ENCODE assay signal across 8 mouse cellular contexts in the genomic region with DNA sequence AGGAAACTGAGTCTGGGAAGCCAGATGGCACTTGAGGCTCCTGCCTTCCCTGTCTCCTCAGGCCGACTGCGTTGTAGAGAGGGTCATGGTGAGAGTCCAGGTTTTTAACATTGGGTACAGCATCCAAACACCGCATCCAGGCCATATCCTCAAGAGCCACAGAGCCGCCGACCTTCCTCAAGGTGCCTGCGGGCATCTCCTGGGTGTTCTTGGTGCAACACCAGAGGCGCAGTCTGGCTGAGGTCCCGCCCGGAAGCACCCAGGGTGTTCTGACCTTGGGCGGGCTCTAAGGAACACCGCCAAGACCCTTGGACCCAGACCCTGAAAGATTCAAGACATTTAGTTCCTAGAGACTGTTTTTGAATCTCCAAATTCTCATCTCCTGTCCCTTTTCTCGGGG. TPM values are rescaled to one million over a fixed set of nuclear protein-coding genes. Genes with fewer than 3 reads are reported as not detected.
A peak's percentile ranks its signal among the peaks of the same experiment; 100 is the strongest.
DNase-seq lines count a peak whose midpoint lies in the region; ATAC-seq and TF ChIP-seq lines count a peak whose summit lies in the region.

No protein-coding gene starts in this region.

- peaks cover 29% of the 10 kb centered on the region; the same call in 1 of the 2 replicates for H3K4me1 ChIP-seq in lung, postnatal 0 days (ENCODE audit: insufficient read depth, low read depth, low read length)
- H3K4me1 ChIP-seq in forebrain, embryonic 14.5 days (ENCODE audit: control insufficient read depth, insufficient read depth, low read length), result peaks cover 31% of the 10 kb centered on the region
- H3K4me1 ChIP-seq in neural tube, embryonic 15.5 days, result peaks cover 53% of the 10 kb centered on the region

- no peak for TF ChIP-seq EP300 in lung, postnatal 0 days (IDR thresholded peaks at IDR 0.05)

- no peak for TF ChIP-seq CTCF in lung, postnatal 0 days (IDR thresholded peaks at IDR 0.05)

- H3K4me3 ChIP-seq in lung, postnatal 0 days (ENCODE audit: low read depth, low read length), result peak overlapping the region; percentile 47; the same call in 1 of the 2 replicates
- peak overlapping the region; percentile 93 for H3K4me3 ChIP-seq in forebrain, embryonic 14.5 days (ENCODE audit: low read depth, low read length)
- H3K4me3 ChIP-seq in neural tube, embryonic 15.5 days (replicated peaks), result peak overlapping the region; percentile 91

- H3K9ac ChIP-seq in lung, postnatal 0 days (replicated peaks; ENCODE audit: low read depth), result no peak overlapping the region
- H3K9ac ChIP-seq in forebrain, embryonic 14.5 days (ENCODE audit: low read length), result peak overlapping the region; percentile 95
- peak overlapping the region; percentile 98 for H3K9ac ChIP-seq in neural tube, embryonic 15.5 days (replicated peaks)

- DNase-seq in lung, postnatal 0 days (ENCODE audit: low spot score), result no peak
- DNase-seq in lung, postnatal 25 days (ENCODE audit: low spot score), result no peak
- DNase-seq in forebrain, embryonic 14.5 days (ENCODE audit: low spot score), result no peak
- DNase-seq in kidney, postnatal 25 days, result peak; percentile 32 to 67
- no peak for DNase-seq in urinary bladder, adult 2 months (ENCODE audit: low spot score)
- no peak for DNase-seq in spleen, postnatal 36 days (ENCODE audit: low spot score in 2 of 2)
- DNase-seq in lung, adult 18-20 months, result no peak

- peak overlapping the region; percentile 84 for H3K4me2 ChIP-seq in lung, postnatal 0 days (replicated peaks; ENCODE audit: low read depth, low read length)
- peak overlapping the region; percentile 95 for H3K4me2 ChIP-seq in forebrain, embryonic 14.5 days (ENCODE audit: low read length)
- H3K4me2 ChIP-seq in neural tube, embryonic 15.5 days, result peak overlapping the region; percentile 87

- H3K27me3 ChIP-seq in lung, postnatal 0 days (replicated peaks; ENCODE audit: insufficient read depth, low read length), result peaks cover 20% of the 10 kb centered on the region; the same call in 1 of the 2 replicates
- no peaks in the 10 kb centered on the region for H3K27me3 ChIP-seq in forebrain, embryonic 14.5 days (replicated peaks; ENCODE audit: control insufficient read depth, insufficient read depth, low read length)
- H3K27me3 ChIP-seq in neural tube, embryonic 15.5 days (replicated peaks), result 0 out of 2 replicates have a peak, but pooled peaks cover 3% of the 10 kb centered on the region

- ATAC-seq in lung, postnatal 0 days, result no peak
- 0 out of 2 replicates have a peak, but pooled peaks have one; percentile 0 for ATAC-seq in forebrain, embryonic 14.5 days
- ATAC-seq in neural tube, embryonic 15.5 days (ENCODE audit: low FRiP score), result peak; percentile 11

- no peak overlapping the region for H3K27ac ChIP-seq in lung, postnatal 0 days (ENCODE audit: low read length)
- peak overlapping the region; percentile 87 for H3K27ac ChIP-seq in forebrain, embryonic 14.5 days (ENCODE audit: low read depth, low read length)
- peak overlapping the region; percentile 93 for H3K27ac ChIP-seq in neural tube, embryonic 15.5 days (replicated peaks)

- no peaks in the 10 kb centered on the region for H3K36me3 ChIP-seq in lung, postnatal 0 days (ENCODE audit: insufficient read depth, low read length)
- peaks cover 29% of the 10 kb centered on the region for H3K36me3 ChIP-seq in forebrain, embryonic 14.5 days (ENCODE audit: control insufficient read depth, insufficient read depth, low read length)
- H3K36me3 ChIP-seq in neural tube, embryonic 15.5 days, result peaks cover 5% of the 10 kb centered on the region

- no peaks in the 10 kb centered on the region for H3K9me3 ChIP-seq in lung, postnatal 0 days (ENCODE audit: low read length)
- H3K9me3 ChIP-seq in forebrain, embryonic 14.5 days (replicated peaks; ENCODE audit: control insufficient read depth, low read length), result no peaks in the 10 kb centered on the region
- no peaks in the 10 kb centered on the region for H3K9me3 ChIP-seq in neural tube, embryonic 15.5 days (replicated peaks)

- 9% methylated on average over 12 of the region's 12 CpGs for WGBS in lung, postnatal 0 days
- WGBS in forebrain, embryonic 14.5 days, result 11% methylated on average over 12 of the region's 12 CpGs
- 5% methylated on average over 12 of the region's 12 CpGs for WGBS in neural tube, embryonic 15.5 days

RNA-seq across cellular contexts. Expression of a gene that starts 0.4 kb away (rescaled TPM):
- polyA plus RNA-seq in lung, postnatal 0 days (2015; fragmentation: Nextera tagmentation; extraction: Ambion mirVana), result 153 TPM in 2 replicates
- polyA plus RNA-seq in forebrain, embryonic 14.5 days (2014; fragmentation: Nextera tagmentation; extraction: Ambion mirVana), result 1,532 and 1,552 TPM in 2 replicates
- polyA plus RNA-seq in neural tube, embryonic 15.5 days (2015; fragmentation: Nextera tagmentation; extraction: Ambion mirVana), result 1,500 and 1,731 TPM in 2 replicates
- polyA plus RNA-seq in urinary bladder, adult 2 months (2012; rRNA removed), result 2,258 and 2,468 TPM in 2 replicates

RNA-seq across cellular contexts. Expression of a gene that starts 5.3 kb away (rescaled TPM):
- 4.3 and 4.5 TPM in 2 replicates for polyA plus RNA-seq in lung, postnatal 0 days (2015; fragmentation: Nextera tagmentation; extraction: Ambion mirVana)
- 5.8 and 7.8 TPM in 2 replicates for polyA plus RNA-seq in forebrain, embryonic 14.5 days (2014; fragmentation: Nextera tagmentation; extraction: Ambion mirVana)
- 9.6 and 10.8 TPM in 2 replicates for polyA plus RNA-seq in neural tube, embryonic 15.5 days (2015; fragmentation: Nextera tagmentation; extraction: Ambion mirVana)
- polyA plus RNA-seq in urinary bladder, adult 2 months (2012; rRNA removed), result 17.1 and 25.1 TPM in 2 replicates

RNA-seq across cellular contexts. Expression of a gene that starts 40.5 kb away (rescaled TPM):
- polyA plus RNA-seq in lung, postnatal 0 days (2015; fragmentation: Nextera tagmentation; extraction: Ambion mirVana), result 48.9 and 52.5 TPM in 2 replicates
- polyA plus RNA-seq in forebrain, embryonic 14.5 days (2014; fragmentation: Nextera tagmentation; extraction: Ambion mirVana), result 60.4 and 65.8 TPM in 2 replicates
- polyA plus RNA-seq in neural tube, embryonic 15.5 days (2015; fragmentation: Nextera tagmentation; extraction: Ambion mirVana), result 61.5 and 65.2 TPM in 2 replicates
- polyA plus RNA-seq in urinary bladder, adult 2 months (2012; rRNA removed), result 30.4 and 32.8 TPM in 2 replicates

RNA-seq across cellular contexts. Expression of a gene that starts 40.5 kb away (rescaled TPM):
- 42.3 and 43.1 TPM in 2 replicates for polyA plus RNA-seq in lung, postnatal 0 days (2015; fragmentation: Nextera tagmentation; extraction: Ambion mirVana)
- 47.1 and 50.8 TPM in 2 replicates for polyA plus RNA-seq in forebrain, embryonic 14.5 days (2014; fragmentation: Nextera tagmentation; extraction: Ambion mirVana)
- 58.5 and 58.8 TPM in 2 replicates for polyA plus RNA-seq in neural tube, embryonic 15.5 days (2015; fragmentation: Nextera tagmentation; extraction: Ambion mirVana)
- polyA plus RNA-seq in urinary bladder, adult 2 months (2012; rRNA removed), result 47.1 and 50.6 TPM in 2 replicates

Comparison
In these comparisons a context has a peak if more than half of its experiments do, and no peak if none do; other contexts are left out.
1. DNase-seq: peak in kidney, postnatal 25 days (2 of 2); none in lung, postnatal 0 days (single experiment), lung, postnatal 25 days (single experiment), forebrain, embryonic 14.5 days (single experiment), urinary bladder, adult 2 months (single experiment), spleen, postnatal 36 days (0 of 2) and lung, adult 18-20 months (0 of 2).
2. Peak in every context shown above with its lines, with median percentiles within 50 percentile points of each other: H3K4me2 ChIP-seq and H3K4me3 ChIP-seq.